Mouse (Mus musculus): ENCODE measurements around the gene Luc7l3.

DNA sequence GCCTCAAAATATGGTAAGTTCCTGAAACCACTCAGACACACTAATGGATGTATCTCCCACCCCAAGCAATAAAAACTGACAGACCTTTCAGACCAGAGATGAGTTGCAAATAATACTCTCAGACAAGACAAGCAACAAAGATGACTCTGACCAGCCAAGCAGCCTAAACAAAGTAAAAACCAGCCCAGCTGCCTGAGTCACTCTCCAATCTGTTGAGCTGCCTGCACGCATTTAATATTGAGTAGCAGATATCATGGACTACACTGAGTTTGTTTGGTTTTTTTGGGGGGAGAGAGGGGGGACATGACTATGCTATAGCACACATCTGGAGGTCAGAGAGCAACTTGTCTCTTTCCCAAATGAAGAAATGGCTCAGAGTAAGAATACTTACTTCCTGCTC lies 6.5 kb downstream of the Luc7l3 start:
- TF ChIP-seq CTCF (IDR thresholded peaks at IDR 0.05; ENCODE audit: insufficient read depth, low read length) (no peak), POLR2A (IDR thresholded peaks at IDR 0.05; ENCODE audit: borderline replicate concordance, extremely low read depth, low read depth, low read length) (no peak)

Measured in lung, adult 2 months (tissue).